Mouse (Mus musculus): ENCODE data around the gene Abca8b. TPM values are rescaled to one million over a fixed set of nuclear protein-coding genes. Genes with fewer than 3 reads are reported as not detected.
"Not testable (repeated sequence)": the region's sequence is repeated elsewhere in the genome, so short reads cannot be mapped to it uniquely, and the experiment has no call there.

Gene Abca8b
- polyA plus RNA-seq, 1 experiment from 2014 or later, result 0.63 TPM

DNA sequence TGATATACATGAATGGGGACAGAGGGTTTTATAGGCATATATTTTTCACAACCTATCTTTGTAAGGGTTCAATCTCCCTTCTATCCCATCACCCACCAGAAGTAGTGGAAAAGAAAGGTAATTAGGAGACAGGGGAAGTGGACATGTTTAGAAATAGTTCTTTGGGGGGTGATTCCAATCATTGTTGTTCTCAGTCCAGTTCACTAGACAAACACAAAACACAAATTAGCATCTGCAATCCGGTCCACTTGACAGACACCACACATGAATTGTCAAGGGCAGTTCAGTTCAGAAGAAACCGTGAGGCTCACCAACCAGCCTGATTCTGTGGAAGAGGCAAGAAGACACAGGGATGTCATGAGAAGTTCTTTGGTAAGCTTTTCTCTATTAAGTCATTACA is 67.2 kb downstream of the Abca8b start:
- no peak for DNase-seq (ENCODE audit: low spot score)
- H3K27me3 ChIP-seq (ENCODE audit: control insufficient read depth, insufficient read depth, low read length), result no peaks in the 10 kb centered on the region
- no peak overlapping the region for H3K4me3 ChIP-seq (ENCODE audit: low read depth, low read length)
- ATAC-seq (replicated peaks; ENCODE audit: low FRiP score), result peak; percentile 63; the same call in 1 of the 2 replicates
- peaks cover 2% of the 10 kb centered on the region; the same call in 1 of the 2 replicates for H3K4me1 ChIP-seq (replicated peaks; ENCODE audit: control insufficient read depth, insufficient read depth, low read length)
- no peaks in the 10 kb centered on the region for H3K36me3 ChIP-seq (ENCODE audit: control insufficient read depth, insufficient read depth, low read length)
- 29% methylated on average over 2 of the region's 2 CpGs for WGBS
- H3K9ac ChIP-seq (ENCODE audit: low read length), result no peak overlapping the region
- no peak overlapping the region for H3K4me2 ChIP-seq (ENCODE audit: low read depth, low read length, severe bottlenecking)
- H3K9me3 ChIP-seq (ENCODE audit: control insufficient read depth, low read length), result no peaks in the 10 kb centered on the region
- no peak overlapping the region for H3K27ac ChIP-seq (ENCODE audit: low read depth, low read length)

DNA sequence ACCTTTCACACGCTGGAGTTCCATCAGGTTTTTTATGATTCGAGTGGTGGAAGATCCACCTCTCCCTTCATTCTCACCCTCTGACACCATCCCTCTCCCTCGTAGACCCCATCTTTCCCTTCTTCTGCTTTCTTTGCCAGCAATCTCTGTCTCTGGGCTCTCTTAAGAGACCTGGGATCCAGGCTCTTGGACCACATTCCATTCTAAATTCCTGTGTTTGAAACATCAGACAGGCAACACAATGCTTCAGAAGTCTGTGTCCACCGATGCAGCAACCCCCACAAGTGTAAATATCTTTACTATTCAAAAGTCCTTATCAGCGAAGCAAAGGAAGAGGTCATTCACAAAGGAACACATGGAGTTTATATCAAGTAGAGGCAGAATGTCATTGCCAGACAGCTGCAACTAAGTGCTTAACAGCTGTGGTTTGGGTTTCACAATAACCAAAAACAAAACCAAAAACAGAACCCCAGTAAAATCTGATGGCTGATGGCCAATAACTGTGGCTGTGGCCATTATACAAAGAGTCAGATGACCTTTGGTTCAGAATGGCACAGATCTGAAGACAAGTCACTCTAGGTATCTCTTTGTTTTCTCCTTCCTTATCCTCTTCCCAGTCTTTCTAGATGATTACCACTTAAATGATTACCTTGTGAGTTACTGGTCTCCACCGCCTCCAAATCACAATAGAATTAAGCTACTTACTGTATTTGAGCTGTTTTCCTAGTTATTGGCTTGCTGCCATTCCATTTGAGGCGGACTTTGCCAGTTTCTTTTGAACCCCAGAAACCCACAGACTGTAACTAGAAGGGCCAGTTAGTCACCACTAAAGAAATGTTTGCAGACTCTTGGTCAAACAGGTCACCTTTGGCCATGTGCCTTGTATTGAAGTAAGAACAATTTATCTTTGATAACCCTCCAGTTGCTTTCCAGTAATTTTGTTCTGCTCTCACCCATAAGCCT is 68.6 kb downstream of the Abca8b start:
- Histone ChIP-seq H3K4me3 (ENCODE audit: low read depth, low read length) (no peak overlapping the region), H3K27me3 (ENCODE audit: control insufficient read depth, insufficient read depth, low read length) (no peaks in the 10 kb centered on the region), H3K36me3 (ENCODE audit: control insufficient read depth, insufficient read depth, low read length) (no peaks in the 10 kb centered on the region), H3K9ac (ENCODE audit: low read length) (no peak overlapping the region), H3K27ac (ENCODE audit: low read depth, low read length) (no peak overlapping the region), H3K4me2 (ENCODE audit: low read depth, low read length, severe bottlenecking) (no peak overlapping the region), H3K4me1 (replicated peaks; ENCODE audit: control insufficient read depth, insufficient read depth, low read length) (peaks cover 2% of the 10 kb centered on the region; the same call in 1 of the 2 replicates), H3K9me3 (ENCODE audit: control insufficient read depth, low read length) (no peaks in the 10 kb centered on the region)
- DNase-seq (ENCODE audit: low spot score) (no peak), ATAC-seq (replicated peaks; ENCODE audit: low FRiP score) (no peak)
- WGBS, result 77% methylated on average over 7 of the region's 7 CpGs

DNA sequence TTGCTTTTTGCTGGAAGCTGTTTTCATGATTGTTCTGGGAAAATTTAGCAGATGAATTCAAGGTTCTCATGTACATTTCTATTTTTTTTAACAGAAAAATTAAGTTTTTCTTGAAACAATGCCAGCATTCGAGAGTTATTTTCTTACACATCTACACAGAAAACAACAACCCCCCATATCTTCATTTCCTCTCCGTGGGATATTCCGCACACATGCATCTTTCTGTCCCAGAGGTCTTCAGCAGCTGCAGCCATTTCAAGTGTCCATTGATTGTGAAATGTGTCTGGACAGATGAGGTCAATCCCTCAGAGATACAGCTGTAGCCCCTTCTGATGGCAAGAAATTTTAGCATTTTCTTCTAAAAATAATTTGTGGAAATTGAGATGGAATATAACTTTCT is 73.4 kb downstream of the Abca8b start:
- DNase-seq (ENCODE audit: low spot score) (no peak), ATAC-seq (replicated peaks; ENCODE audit: low FRiP score) (no peak)
- Histone ChIP-seq H3K4me3 (ENCODE audit: low read depth, low read length) (no peak overlapping the region), H3K4me2 (ENCODE audit: low read depth, low read length, severe bottlenecking) (no peak overlapping the region), H3K27me3 (ENCODE audit: control insufficient read depth, insufficient read depth, low read length) (no peaks in the 10 kb centered on the region), H3K9ac (ENCODE audit: low read length) (no peak overlapping the region), H3K9me3 (ENCODE audit: control insufficient read depth, low read length) (no peaks in the 10 kb centered on the region), H3K27ac (ENCODE audit: low read depth, low read length) (no peak overlapping the region), H3K36me3 (ENCODE audit: control insufficient read depth, insufficient read depth, low read length) (no peaks in the 10 kb centered on the region), H3K4me1 (replicated peaks; ENCODE audit: control insufficient read depth, insufficient read depth, low read length) (no peaks in the 10 kb centered on the region)
- WGBS, result 86% methylated on average over 3 of the region's 3 CpGs

DNA sequence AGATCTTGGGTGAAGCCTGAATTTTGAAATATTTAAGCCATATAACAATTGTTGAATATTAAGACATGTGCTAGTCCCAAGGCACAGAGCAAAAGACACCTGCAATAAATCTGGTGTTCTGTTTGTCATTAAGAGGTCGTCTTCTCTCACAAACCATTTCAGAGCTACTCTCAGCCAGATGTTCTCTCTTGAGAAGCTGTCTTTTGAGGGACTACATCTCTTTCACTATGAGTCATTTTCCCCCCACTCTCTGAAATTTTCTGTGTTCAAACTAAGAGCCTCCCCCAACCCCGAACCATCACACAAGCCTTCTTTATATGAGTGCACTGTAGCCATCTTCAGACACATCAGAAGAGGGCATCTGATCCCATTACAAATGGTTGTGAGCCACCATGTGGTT is 76.2 kb downstream of the Abca8b start:
- 86% methylated on average over 2 of the region's 2 CpGs for WGBS
- no peak for ATAC-seq (replicated peaks; ENCODE audit: low FRiP score)
- no peak overlapping the region for H3K27ac ChIP-seq (ENCODE audit: low read depth, low read length)

DNA sequence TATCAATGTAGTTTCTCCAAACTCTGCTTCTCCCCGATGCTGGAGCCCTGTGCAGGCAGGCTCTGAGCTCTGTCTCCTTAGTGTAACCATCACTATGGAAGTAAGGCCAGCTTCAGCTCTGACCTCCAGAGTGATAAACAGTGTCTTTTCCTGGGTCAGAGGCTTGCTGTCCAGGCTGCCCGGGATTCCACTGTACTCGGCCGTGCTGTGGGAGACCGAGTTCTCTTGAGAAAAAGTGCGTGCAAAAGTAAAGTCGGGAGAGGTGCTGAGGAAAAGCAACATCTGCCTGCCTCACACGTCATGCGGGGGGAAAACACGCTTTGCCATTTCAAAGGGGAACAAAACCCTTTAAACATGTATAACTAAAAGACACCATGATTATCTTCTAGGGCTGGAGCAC is 79.0 kb downstream of the Abca8b start:
- Histone ChIP-seq H3K27ac (ENCODE audit: low read depth, low read length) (no peak overlapping the region), H3K27me3 (ENCODE audit: control insufficient read depth, insufficient read depth, low read length) (no peaks in the 10 kb centered on the region), H3K9ac (ENCODE audit: low read length) (no peak overlapping the region), H3K4me2 (ENCODE audit: low read depth, low read length, severe bottlenecking) (no peak overlapping the region), H3K36me3 (ENCODE audit: control insufficient read depth, insufficient read depth, low read length) (no peaks in the 10 kb centered on the region), H3K4me1 (replicated peaks; ENCODE audit: control insufficient read depth, insufficient read depth, low read length) (no peaks in the 10 kb centered on the region), H3K4me3 (ENCODE audit: low read depth, low read length) (no peak overlapping the region), H3K9me3 (ENCODE audit: control insufficient read depth, low read length) (no peaks in the 10 kb centered on the region)
- ATAC-seq (replicated peaks; ENCODE audit: low FRiP score) (no peak), DNase-seq (ENCODE audit: low spot score) (no peak)
- WGBS, result 90% methylated on average over 10 of the region's 10 CpGs

More for the DNA sequence above, 76.2 kb downstream of the Abca8b start:
- H3K9me3 ChIP-seq (ENCODE audit: control insufficient read depth, low read length), result no peaks in the 10 kb centered on the region
- no peak for DNase-seq (ENCODE audit: low spot score)
- no peaks in the 10 kb centered on the region for H3K4me1 ChIP-seq (replicated peaks; ENCODE audit: control insufficient read depth, insufficient read depth, low read length)
- H3K27me3 ChIP-seq (ENCODE audit: control insufficient read depth, insufficient read depth, low read length), result no peaks in the 10 kb centered on the region
- no peak overlapping the region for H3K9ac ChIP-seq (ENCODE audit: low read length)
- H3K36me3 ChIP-seq (ENCODE audit: control insufficient read depth, insufficient read depth, low read length), result no peaks in the 10 kb centered on the region
- no peak overlapping the region for H3K4me3 ChIP-seq (ENCODE audit: low read depth, low read length)
- no peak overlapping the region for H3K4me2 ChIP-seq (ENCODE audit: low read depth, low read length, severe bottlenecking)

DNA sequence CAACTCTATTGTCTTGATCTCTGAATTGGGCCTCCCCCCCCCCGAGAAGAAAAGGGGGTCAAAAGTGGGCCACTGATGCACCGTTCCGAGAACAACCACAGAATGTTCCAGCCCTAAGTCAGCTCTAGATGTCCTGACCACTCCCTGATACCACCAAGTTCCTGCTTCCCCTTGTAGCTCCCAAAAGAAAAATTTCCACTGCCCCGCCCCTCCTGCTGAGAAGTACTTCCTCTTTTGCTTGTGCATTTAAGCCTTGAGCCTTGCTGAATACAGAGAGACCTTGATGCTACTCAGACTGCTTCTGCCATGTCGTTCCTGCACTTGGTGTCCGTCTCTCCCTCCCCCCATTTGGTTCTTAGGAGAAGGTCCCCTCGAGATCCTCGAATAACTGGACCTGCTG is 82.5 kb downstream of the Abca8b start:
- not testable (repeated sequence) for DNase-seq (ENCODE audit: low spot score); ATAC-seq (replicated peaks; ENCODE audit: low FRiP score); H3K36me3 ChIP-seq (ENCODE audit: control insufficient read depth, insufficient read depth, low read length); H3K4me3 ChIP-seq (ENCODE audit: low read depth, low read length); H3K27me3 ChIP-seq (ENCODE audit: control insufficient read depth, insufficient read depth, low read length); H3K4me1 ChIP-seq (replicated peaks; ENCODE audit: control insufficient read depth, insufficient read depth, low read length); H3K27ac ChIP-seq (ENCODE audit: low read depth, low read length); H3K9ac ChIP-seq (ENCODE audit: low read length); H3K4me2 ChIP-seq (ENCODE audit: low read depth, low read length, severe bottlenecking); H3K9me3 ChIP-seq (ENCODE audit: control insufficient read depth, low read length)
- 86% methylated on average over 8 of the region's 8 CpGs for WGBS

DNA sequence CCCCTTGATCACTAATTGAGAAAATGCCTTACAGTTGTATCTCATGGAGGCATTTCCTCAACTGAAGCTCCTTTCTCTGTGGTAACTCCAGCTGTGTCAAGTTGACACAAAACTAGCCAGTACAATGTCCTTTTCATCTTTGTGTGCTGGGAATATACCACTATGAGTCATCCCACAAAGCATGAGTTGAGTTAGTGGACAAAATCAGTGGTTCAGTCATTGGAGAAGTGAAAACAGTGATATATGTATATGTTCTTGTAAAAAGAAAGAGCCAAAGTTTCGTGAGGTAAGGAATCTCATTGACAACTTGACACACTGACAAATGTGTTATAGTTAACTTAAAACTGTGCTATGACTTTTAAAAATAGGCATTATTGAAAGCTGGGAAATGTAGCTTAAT is 83.5 kb downstream of the Abca8b start:
- not testable (repeated sequence) for DNase-seq (ENCODE audit: low spot score)

DNA sequence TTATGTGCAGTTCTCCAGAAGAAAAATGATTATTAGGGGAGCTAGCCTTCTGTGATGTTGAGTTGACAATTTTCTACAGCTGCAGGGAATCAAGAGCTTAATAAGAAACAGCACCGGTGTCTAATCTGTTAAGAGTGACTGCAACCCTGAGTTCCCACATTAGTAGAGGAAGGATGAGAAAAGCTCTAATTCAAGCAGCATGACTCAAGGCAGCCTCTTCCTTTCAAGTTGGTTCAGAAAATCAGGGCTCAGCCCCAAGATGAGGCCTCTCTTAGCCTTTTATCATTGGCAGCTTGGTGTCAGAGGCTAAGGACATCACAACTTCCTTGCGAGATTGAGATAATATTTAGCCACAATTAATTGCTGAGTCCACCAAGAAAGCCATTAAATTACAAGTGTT is 85.8 kb downstream of the Abca8b start:
- no peaks in the 10 kb centered on the region for H3K4me1 ChIP-seq (replicated peaks; ENCODE audit: control insufficient read depth, insufficient read depth, low read length)
- WGBS, result 72% methylated on average over 2 of the region's 2 CpGs
- ATAC-seq (replicated peaks; ENCODE audit: low FRiP score) (no peak), DNase-seq (ENCODE audit: low spot score) (no peak)
- H3K27me3 ChIP-seq (ENCODE audit: control insufficient read depth, insufficient read depth, low read length), result no peaks in the 10 kb centered on the region
- no peaks in the 10 kb centered on the region for H3K9me3 ChIP-seq (ENCODE audit: control insufficient read depth, low read length)
- no peak overlapping the region for H3K9ac ChIP-seq (ENCODE audit: low read length)
- no peaks in the 10 kb centered on the region for H3K36me3 ChIP-seq (ENCODE audit: control insufficient read depth, insufficient read depth, low read length)
- no peak overlapping the region for H3K4me2 ChIP-seq (ENCODE audit: low read depth, low read length, severe bottlenecking)
- H3K4me3 ChIP-seq (ENCODE audit: low read depth, low read length), result no peak overlapping the region
- H3K27ac ChIP-seq (ENCODE audit: low read depth, low read length), result no peak overlapping the region

More for the DNA sequence above, 83.5 kb downstream of the Abca8b start:
- H3K4me2 ChIP-seq (ENCODE audit: low read depth, low read length, severe bottlenecking); H3K27ac ChIP-seq (ENCODE audit: low read depth, low read length); H3K4me3 ChIP-seq (ENCODE audit: low read depth, low read length); H3K36me3 ChIP-seq (ENCODE audit: control insufficient read depth, insufficient read depth, low read length); H3K4me1 ChIP-seq (replicated peaks; ENCODE audit: control insufficient read depth, insufficient read depth, low read length); H3K9ac ChIP-seq (ENCODE audit: low read length); H3K27me3 ChIP-seq (ENCODE audit: control insufficient read depth, insufficient read depth, low read length); H3K9me3 ChIP-seq (ENCODE audit: control insufficient read depth, low read length); ATAC-seq (replicated peaks; ENCODE audit: low FRiP score): not testable (repeated sequence)
- WGBS, result 74% methylated on average over 1 of the region's 1 CpGs
